Mouse (Mus musculus): ENCODE data around the gene Ktn1.

GRCm38 (mm10) chr14:47766373-47766772 lies 118.1 kb downstream of the Ktn1 start:
- TF ChIP-seq CTCF (IDR thresholded peaks at IDR 0.05; ENCODE audit: borderline replicate concordance, insufficient read depth, low read length) (no peak), POLR2A (IDR thresholded peaks at IDR 0.05; ENCODE audit: low read depth, low read length) (no peak)

All from embryonic fibroblast, embryonic 13.5 days (primary cell).